Mouse (Mus musculus) midbrain, embryonic 15.5 days (tissue): ENCODE measurements around the gene Peak1. TPM values are rescaled to one million over a fixed set of nuclear protein-coding genes. Genes with fewer than 3 reads are reported as not detected.
A peak's percentile ranks its signal among the peaks of the same experiment; 100 is the strongest.

Source experiments
- ATAC-seq: fragments of 200-750 bp; cut with Nextera tagmentation; replicated peaks from 2 replicates; pipeline ENCODE4 v1.8.0; 2017; ENCODE audit warnings: moderate TSS enrichment
- H3K27ac ChIP-seq: fragments of 300-500 bp; sonication (generic); 2 replicates; pipeline ENCODE4 v1.5.1; 2015; ENCODE audit warnings: mild to moderate bottlenecking, inconsistent platforms
- H3K27me3 ChIP-seq: fragments of 300-500 bp; sonication (generic); replicated peaks from 2 replicates; pipeline ENCODE4 v1.6.1; 2015; ENCODE audit warnings: inconsistent platforms
- H3K36me3 ChIP-seq: fragments of 300-500 bp; sonication (generic); replicated peaks from 2 replicates; pipeline ENCODE4 v1.6.1; 2015; ENCODE audit warnings: inconsistent platforms
- H3K4me1 ChIP-seq: fragments of 300-500 bp; sonication (generic); 2 replicates; pipeline ENCODE4 v1.6.1; 2015; ENCODE audit warnings: inconsistent platforms
- H3K4me2 ChIP-seq: fragments of 300-500 bp; sonication (generic); 2 replicates; pipeline ENCODE4 v1.6.1; 2015; ENCODE audit warnings: inconsistent platforms, mild to moderate bottlenecking, moderate library complexity
- H3K4me3 ChIP-seq: fragments of 300-500 bp; sonication (generic); 2 replicates; pipeline ENCODE4 v1.5.1; 2015; ENCODE audit warnings: mild to moderate bottlenecking, inconsistent platforms
- H3K9ac ChIP-seq: fragments of 300-500 bp; sonication (generic); 2 replicates; pipeline ENCODE4 v1.6.1; 2015; ENCODE audit warnings: mild to moderate bottlenecking, inconsistent platforms
- H3K9me3 ChIP-seq: fragments of 300-500 bp; sonication (generic); 2 replicates; pipeline ENCODE4 v1.6.1; 2016; ENCODE audit warnings: inconsistent platforms
- WGBS: fragments of 180-500 bp; shearing (Covaris S2); methylation state at CpG from one replicate; pipeline ENCODE4 v1.1.7; 2015; ENCODE audit warnings: mixed read lengths; 5-methylcytosine and 5-hydroxymethylcytosine counted together
- microRNA-seq: library from miRNA; unstranded; fragments of <30 nt; microRNA quantifications from one replicate; pipeline ENCODE4, GENCODE M21; 2016
- polyA plus RNA-seq: library from polyadenylated mRNA; unstranded; fragments of >200 nt; fragmentation: Nextera tagmentation; extraction: Ambion mirVana; gene quantifications from 2 replicates; pipeline ENCODE4 v1.2.1, GENCODE M21; 2015

The Peak1 gene
- polyA plus RNA-seq, 1 experiment from 2014 or later: 4.4 TPM

DNA sequence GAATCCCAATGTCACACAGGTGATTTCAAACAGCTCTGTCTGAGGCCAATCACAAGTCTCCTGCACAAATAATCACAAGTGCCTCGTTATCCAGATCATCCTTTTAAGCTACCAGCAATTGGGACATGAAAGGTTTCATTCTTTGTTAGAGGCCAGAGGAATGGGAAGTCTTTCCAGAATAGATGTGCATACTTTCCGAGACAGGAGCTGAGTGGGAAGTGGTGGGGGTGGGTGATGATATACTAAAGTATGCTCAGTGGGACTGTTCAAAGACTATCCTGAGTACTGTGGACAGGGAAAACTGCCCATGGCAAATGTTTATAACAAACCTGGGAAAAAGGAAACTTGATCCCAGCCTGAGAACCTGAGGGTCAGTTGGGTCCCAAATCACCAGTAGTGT lies 258.4 kb downstream of the Peak1 start:
- H3K36me3 ChIP-seq: no peaks in the 10 kb centered on the region
- peaks cover 25% of the 10 kb centered on the region for H3K4me1 ChIP-seq
- H3K9me3 ChIP-seq: no peaks in the 10 kb centered on the region
- WGBS: 9% methylated on average over 2 of the region's 2 CpGs
- peak overlapping the region; percentile 84 for H3K4me3 ChIP-seq
- no peaks in the 10 kb centered on the region for H3K27me3 ChIP-seq
- ATAC-seq: no peak
- no peak overlapping the region for H3K27ac ChIP-seq
- peak overlapping the region; percentile 64 for H3K4me2 ChIP-seq
- peak overlapping the region; percentile 96; the same call in 1 of the 2 replicates for H3K9ac ChIP-seq

DNA sequence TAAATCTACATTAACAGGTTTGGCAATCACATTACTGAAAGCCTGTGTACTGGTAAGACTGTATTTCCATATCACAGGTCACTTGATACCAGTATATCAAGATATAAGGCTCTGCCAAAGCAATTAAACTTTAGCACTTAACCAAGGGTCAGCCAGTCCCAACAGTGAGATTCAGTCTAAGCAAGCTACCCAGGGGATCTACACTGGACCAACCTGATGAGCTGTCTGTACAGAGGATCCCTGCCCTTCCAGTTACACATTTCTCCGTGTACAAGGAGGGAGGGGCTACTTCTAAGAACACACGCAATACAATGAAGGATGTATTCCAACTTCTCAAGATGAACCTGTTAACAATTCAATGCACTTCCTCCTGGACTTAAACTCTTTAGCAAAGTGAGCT lies 259.8 kb downstream of the Peak1 start:
- Histone ChIP-seq H3K9me3 (no peaks in the 10 kb centered on the region), H3K36me3 (no peaks in the 10 kb centered on the region), H3K4me1 (peaks cover 29% of the 10 kb centered on the region), H3K4me3 (no peak overlapping the region), H3K9ac (no peak overlapping the region), H3K27ac (no peak overlapping the region), H3K4me2 (no peak overlapping the region), H3K27me3 (no peaks in the 10 kb centered on the region)
- no peak for ATAC-seq
- WGBS: 73% methylated on average over 2 of the region's 2 CpGs

DNA sequence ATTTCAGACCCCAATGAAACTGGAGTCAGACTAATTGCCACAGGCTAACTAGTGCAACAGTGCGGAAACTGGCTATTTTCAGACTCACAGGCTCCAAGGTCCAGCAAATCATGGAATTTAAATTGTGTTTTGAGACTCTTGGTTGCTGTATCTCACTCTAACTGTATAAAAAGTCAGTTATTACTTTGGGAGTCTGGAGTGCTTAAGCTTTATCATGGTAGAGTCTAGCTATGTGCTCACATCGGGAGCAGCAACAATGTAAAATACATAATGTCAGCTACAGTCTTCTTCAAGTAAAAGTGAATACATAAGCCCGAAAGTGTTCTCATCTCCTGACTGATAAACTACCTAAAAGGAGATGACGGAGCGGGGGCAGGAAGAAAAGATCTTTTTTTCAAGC lies 263.3 kb downstream of the Peak1 start:
- no peaks in the 10 kb centered on the region for H3K36me3 ChIP-seq
- no peaks in the 10 kb centered on the region for H3K9me3 ChIP-seq
- no peak for ATAC-seq
- no peak overlapping the region for H3K9ac ChIP-seq
- peaks cover 20% of the 10 kb centered on the region for H3K4me1 ChIP-seq
- 93% methylated on average over 5 of the region's 5 CpGs for WGBS
- H3K4me2 ChIP-seq: no peak overlapping the region
- H3K4me3 ChIP-seq: no peak overlapping the region
- no peak overlapping the region for H3K27ac ChIP-seq
- H3K27me3 ChIP-seq: no peaks in the 10 kb centered on the region

DNA sequence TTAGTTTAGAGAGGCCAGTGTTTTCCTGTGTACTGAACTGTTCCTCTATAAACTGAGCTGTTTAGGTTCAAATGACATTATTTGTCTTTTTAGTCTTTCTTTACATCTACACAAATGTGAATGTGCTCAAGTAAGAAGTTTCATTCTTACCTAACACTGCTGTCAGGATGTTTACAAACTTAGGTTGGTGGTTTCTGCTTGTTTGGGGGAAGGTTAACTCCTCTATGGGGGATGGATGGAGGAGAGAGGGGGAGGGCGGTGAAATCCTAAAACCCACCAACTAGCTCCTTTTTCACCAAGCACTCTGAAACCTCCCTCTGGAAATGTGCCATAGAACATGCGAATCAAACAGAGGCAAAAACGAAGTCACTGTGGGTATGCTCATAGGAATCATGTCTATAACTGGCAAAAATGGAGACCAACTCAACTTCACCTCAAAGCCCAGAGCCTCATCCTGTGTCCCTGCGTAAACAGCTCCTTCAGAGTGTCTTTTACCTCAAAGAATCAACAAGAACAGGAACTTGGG lies 265.3 kb downstream of the Peak1 start:
- H3K4me3 ChIP-seq: no peak overlapping the region
- ATAC-seq: no peak
- H3K9me3 ChIP-seq: no peaks in the 10 kb centered on the region
- no peak overlapping the region for H3K4me2 ChIP-seq
- H3K9ac ChIP-seq: no peak overlapping the region
- WGBS: 86% methylated on average over 4 of the region's 4 CpGs
- no peaks in the 10 kb centered on the region for H3K27me3 ChIP-seq
- H3K36me3 ChIP-seq: no peaks in the 10 kb centered on the region
- H3K27ac ChIP-seq: no peak overlapping the region
- H3K4me1 ChIP-seq: peaks cover 4% of the 10 kb centered on the region; the same call in 1 of the 2 replicates

DNA sequence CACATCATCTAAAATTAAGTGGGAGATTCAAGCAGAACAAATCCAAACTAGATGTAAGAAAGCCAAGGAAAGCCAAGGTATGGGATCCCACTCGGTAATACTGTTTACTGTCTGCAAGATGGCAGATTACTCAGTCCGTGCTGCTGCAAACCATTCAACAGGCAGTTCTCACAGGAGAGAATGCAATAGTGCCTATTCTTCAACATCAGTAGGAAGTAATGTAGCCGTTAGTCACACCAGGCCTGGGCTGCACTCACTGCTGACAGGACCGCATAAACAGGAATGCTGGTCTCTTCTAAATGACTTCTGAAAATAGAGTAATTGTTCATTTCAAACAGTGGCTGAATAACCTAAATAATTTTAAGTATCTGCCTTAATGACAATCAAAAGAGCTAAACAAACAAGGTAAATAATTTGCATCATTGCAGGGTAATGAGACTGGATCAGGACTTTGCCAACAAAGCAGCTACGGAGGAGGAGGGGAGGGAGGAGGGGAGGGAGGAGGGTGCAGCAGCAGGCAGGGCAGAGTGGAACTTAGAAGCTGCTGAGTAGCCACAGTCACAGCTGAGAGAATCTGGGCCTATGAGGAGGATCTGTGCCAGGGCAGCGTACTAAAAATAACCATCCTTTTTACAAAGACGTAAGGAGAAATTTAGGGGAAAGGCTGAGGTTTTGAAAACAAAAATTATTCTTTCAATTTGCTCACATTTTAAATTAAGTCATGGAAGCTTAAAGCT lies 266.0 kb downstream of the Peak1 start:
- 0 out of 2 replicates have a peak, but pooled peaks have one; percentile 50 for ATAC-seq
- H3K9ac ChIP-seq: no peak overlapping the region
- H3K4me2 ChIP-seq: no peak overlapping the region
- H3K27me3 ChIP-seq: no peaks in the 10 kb centered on the region
- H3K27ac ChIP-seq: no peak overlapping the region; the same call in 1 of the 2 replicates
- peaks cover 4% of the 10 kb centered on the region; the same call in 1 of the 2 replicates for H3K4me1 ChIP-seq
- H3K36me3 ChIP-seq: no peaks in the 10 kb centered on the region
- no peak overlapping the region for H3K4me3 ChIP-seq
- no peaks in the 10 kb centered on the region for H3K9me3 ChIP-seq
- 40% methylated on average over 7 of the region's 7 CpGs for WGBS

Small RNA genes lying within 50 kb of the gene (microRNA-seq; reads per million reads assigned to microRNA genes)
- gene Gm24270: not detected

Other genes starting within 250 kb of the Peak1 start
- 90.2 and 97.0 TPM in 2 replicates for gene Hmg20a, start 542 bp upstream of the Peak1 start, polyA plus RNA-seq